Mouse (Mus musculus) 3T3-L1 (cell line): ENCODE measurements around the gene Slc5a11.

Experiments
- DNase-seq: peaks from one replicate; pipeline ENCODE4 v3.0.0-alpha.2; 2015; ENCODE audit warnings: low read depth, low spot score

The Slc5a11 gene

GRCm38 (mm10) chr7:123214365-123215075 lies at the start of gene Slc5a11:
TSS of gene Slc5a11 (plus strand) at chr7:123214780.
- no peak for DNase-seq

GRCm38 (mm10) chr7:123167436-123167835 lies 47.1 kb upstream of the Slc5a11 start:
- DNase-seq = no peak

- no peak for DNase-seq
Measured at GRCm38 (mm10) chr7:123169618-123170017, 45.0 kb upstream of the Slc5a11 start.

- DNase-seq = no peak
Measured at GRCm38 (mm10) chr7:123172101-123172500, 42.5 kb upstream of the Slc5a11 start.

GRCm38 (mm10) chr7:123177215-123177614 lies 37.4 kb upstream of the Slc5a11 start:
- no peak for DNase-seq

- DNase-seq = no peak
Measured at GRCm38 (mm10) chr7:123181787-123182701, 32.5 kb upstream of the Slc5a11 start.

- no peak for DNase-seq
Measured at GRCm38 (mm10) chr7:123184891-123185290, 29.7 kb upstream of the Slc5a11 start.

GRCm38 (mm10) chr7:123186463-123186862 lies 28.1 kb upstream of the Slc5a11 start:
- no peak for DNase-seq

GRCm38 (mm10) chr7:123187246-123187645 lies 27.3 kb upstream of the Slc5a11 start:
- no peak for DNase-seq

- no peak for DNase-seq
Measured at GRCm38 (mm10) chr7:123188462-123188861, 26.1 kb upstream of the Slc5a11 start.

- no peak for DNase-seq
Measured at GRCm38 (mm10) chr7:123189762-123190161, 24.8 kb upstream of the Slc5a11 start.

GRCm38 (mm10) chr7:123191731-123192130 lies 22.8 kb upstream of the Slc5a11 start:
- no peak for DNase-seq

- DNase-seq = no peak
Measured at GRCm38 (mm10) chr7:123193201-123193600, 21.4 kb upstream of the Slc5a11 start.

GRCm38 (mm10) chr7:123194696-123195095 lies 19.9 kb upstream of the Slc5a11 start:
- DNase-seq = no peak

- no peak for DNase-seq
Measured at GRCm38 (mm10) chr7:123196432-123196831, 18.1 kb upstream of the Slc5a11 start.

GRCm38 (mm10) chr7:123198695-123199094 lies 15.9 kb upstream of the Slc5a11 start:
- no peak for DNase-seq

- DNase-seq = no peak
Measured at GRCm38 (mm10) chr7:123199151-123199550, 15.4 kb upstream of the Slc5a11 start.

- DNase-seq = no peak
Measured at GRCm38 (mm10) chr7:123199656-123200206, 14.8 kb upstream of the Slc5a11 start.

GRCm38 (mm10) chr7:123200722-123201121 lies 13.9 kb upstream of the Slc5a11 start:
- DNase-seq = no peak

- DNase-seq = peak; percentile 76
Measured at GRCm38 (mm10) chr7:123205261-123205660, 9.3 kb upstream of the Slc5a11 start.

GRCm38 (mm10) chr7:123207561-123207960 lies 7.0 kb upstream of the Slc5a11 start:
- DNase-seq = no peak

GRCm38 (mm10) chr7:123209864-123210263 lies 4.7 kb upstream of the Slc5a11 start:
- DNase-seq = no peak
